Mouse (Mus musculus) intestine, embryonic 16.5 days (tissue): ENCODE data around the gene As3mt. TPM values are rescaled to one million over a fixed set of nuclear protein-coding genes. Genes with fewer than 3 reads are reported as not detected.

Source experiments
- ATAC-seq: fragments of 200-750 bp; cut with Nextera tagmentation; 2 replicates; pipeline ENCODE4 v1.8.0; 2017; ENCODE audit warnings: moderate TSS enrichment, moderate library complexity
- H3K27ac ChIP-seq: fragments of 300-500 bp; sonication (generic); 2 replicates; pipeline ENCODE4 v1.5.1; 2014; ENCODE audit warnings: mild to moderate bottlenecking, low read length
- H3K27me3 ChIP-seq: fragments of 300-500 bp; sonication (generic); replicated peaks from 2 replicates; pipeline ENCODE4 v1.6.1; 2014; ENCODE audit warnings: low read length, control low read depth, mixed read lengths; ENCODE audit not compliant: control insufficient read depth, insufficient read depth
- H3K36me3 ChIP-seq: fragments of 300-500 bp; sonication (generic); 2 replicates; pipeline ENCODE4 v1.6.1; 2014; ENCODE audit warnings: low read length, control low read depth; ENCODE audit not compliant: control insufficient read depth, insufficient read depth
- H3K4me1 ChIP-seq: fragments of 300-500 bp; sonication (generic); 2 replicates; pipeline ENCODE4 v1.6.1; 2014; ENCODE audit warnings: low read length, control low read depth, mixed read lengths; ENCODE audit not compliant: control insufficient read depth, insufficient read depth
- H3K4me2 ChIP-seq: fragments of 300-500 bp; sonication (generic); 2 replicates; pipeline ENCODE4 v1.6.1; 2014; ENCODE audit warnings: low read depth, low read length, control low read depth
- H3K4me3 ChIP-seq: fragments of 300-500 bp; sonication (generic); 2 replicates; pipeline ENCODE4 v1.5.1; 2014; ENCODE audit warnings: mild to moderate bottlenecking, low read length
- H3K9ac ChIP-seq: fragments of 300-500 bp; sonication (generic); 2 replicates; pipeline ENCODE4 v1.6.1; 2014; ENCODE audit warnings: low read depth, low read length
- H3K9me3 ChIP-seq: fragments of 300-500 bp; sonication (generic); 2 replicates; pipeline ENCODE4 v1.6.1; 2016; ENCODE audit warnings: low read length, control low read depth; ENCODE audit not compliant: control insufficient read depth
- WGBS: fragments of 180-500 bp; shearing (Covaris S2); extraction: QIAGEN DNeasy Blood & Tissue Kit; methylation state at CpG from one replicate; pipeline ENCODE4 v1.1.7; 2014; 5-methylcytosine and 5-hydroxymethylcytosine counted together
- polyA plus RNA-seq: library from polyadenylated mRNA; unstranded; fragments of >200 nt; fragmentation: Nextera tagmentation; extraction: Ambion mirVana; gene quantifications from 2 replicates; pipeline ENCODE4 v1.2.1, GENCODE M21; 2015

The As3mt gene
- polyA plus RNA-seq, 1 experiment from 2014 or later = 69.3 TPM

- peak; percentile 72 for ATAC-seq
- H3K9ac ChIP-seq = no peak overlapping the region
- no peaks in the 10 kb centered on the region for H3K9me3 ChIP-seq
- H3K4me1 ChIP-seq = 0 out of 2 replicates have a peak, but pooled peaks cover 6% of the 10 kb centered on the region
- H3K4me2 ChIP-seq = peak overlapping the region; percentile 14
- no peaks in the 10 kb centered on the region for H3K27me3 ChIP-seq
- 59% methylated on average over 5 of the region's 5 CpGs for WGBS
- no peak overlapping the region for H3K4me3 ChIP-seq
- H3K36me3 ChIP-seq = no peaks in the 10 kb centered on the region
- peak overlapping the region; percentile 60 for H3K27ac ChIP-seq
These were observed 76.8 kb downstream of the As3mt start for GRCm38 (mm10) chr19:46784038-46784437.

- WGBS = 56% methylated on average over 6 of the region's 6 CpGs
- H3K27me3 ChIP-seq = no peaks in the 10 kb centered on the region
- ATAC-seq = peak; percentile 96
- peak overlapping the region; percentile 60 for H3K27ac ChIP-seq
- no peaks in the 10 kb centered on the region for H3K9me3 ChIP-seq
- 0 out of 2 replicates have a peak, but pooled peaks cover 6% of the 10 kb centered on the region for H3K4me1 ChIP-seq
- no peaks in the 10 kb centered on the region for H3K36me3 ChIP-seq
- H3K4me2 ChIP-seq = no peak overlapping the region; the same call in 1 of the 2 replicates
- no peak overlapping the region for H3K9ac ChIP-seq
- no peak overlapping the region for H3K4me3 ChIP-seq
These were observed 77.2 kb downstream of the As3mt start for GRCm38 (mm10) chr19:46784502-46784901.

- ATAC-seq = no peak
- no peak overlapping the region for H3K4me3 ChIP-seq
- WGBS = 85% methylated on average over 4 of the region's 4 CpGs
These were observed 78.4 kb downstream of the As3mt start for GRCm38 (mm10) chr19:46785633-46786032.

GRCm38 (mm10) chr19:46789782-46790181, 82.5 kb downstream of the As3mt start:
- 90% methylated on average over 1 of the region's 1 CpGs for WGBS

More at GRCm38 (mm10) chr19:46785633-46786032, 78.4 kb downstream of the As3mt start:
- Histone ChIP-seq H3K9ac (no peak overlapping the region), H3K4me2 (no peak overlapping the region), H3K36me3 (no peaks in the 10 kb centered on the region), H3K4me1 (0 out of 2 replicates have a peak, but pooled peaks cover 6% of the 10 kb centered on the region), H3K27ac (no peak overlapping the region), H3K9me3 (no peaks in the 10 kb centered on the region), H3K27me3 (no peaks in the 10 kb centered on the region)

More at GRCm38 (mm10) chr19:46789782-46790181, 82.5 kb downstream of the As3mt start:
- Histone ChIP-seq H3K27me3 (no peaks in the 10 kb centered on the region), H3K4me2 (no peak overlapping the region), H3K27ac (no peak overlapping the region), H3K4me1 (no peaks in the 10 kb centered on the region), H3K36me3 (no peaks in the 10 kb centered on the region), H3K9me3 (no peaks in the 10 kb centered on the region), H3K4me3 (no peak overlapping the region), H3K9ac (no peak overlapping the region)
- no peak for ATAC-seq

Other genes starting within 250 kb of the As3mt start
- 10.1 and 13.7 TPM in 2 replicates for gene Trim8, start 205.8 kb upstream of the As3mt start, polyA plus RNA-seq
- 53.9 and 64.5 TPM in 2 replicates for gene Arl3, start 134.3 kb upstream of the As3mt start, polyA plus RNA-seq
- gene Sfxn2, start 134.1 kb upstream of the As3mt start, polyA plus RNA-seq = 16.7 and 18.1 TPM in 2 replicates
- gene Wbp1l, start 108.4 kb upstream of the As3mt start, polyA plus RNA-seq = 39.3 and 40.0 TPM in 2 replicates
- gene Cyp17a1, start 34.3 kb upstream of the As3mt start, polyA plus RNA-seq = 0.16 TPM in 1 of 2 replicates, not detected in the other
- 13.9 and 14.0 TPM in 2 replicates for gene Borcs7, start 17.6 kb upstream of the As3mt start, polyA plus RNA-seq
- gene Cnnm2, start 54.1 kb downstream of the As3mt start, polyA plus RNA-seq = 1.9 and 2.1 TPM in 2 replicates